Mouse (Mus musculus): ENCODE measurements around the gene Lsm6.

Lsm6 gene

GRCm38 (mm10) chr8:78820673-78821310, at the start of gene Lsm6:
Gene Lsm6 (minus strand): TSS chr8:78821140.
- DNase-seq (ENCODE audit: low spot score), result peak; percentile 98

GRCm38 (mm10) chr8:78867036-78867435, 46.1 kb upstream of the Lsm6 start:
- no peak for DNase-seq (ENCODE audit: low spot score)

GRCm38 (mm10) chr8:78863001-78863400, 42.1 kb upstream of the Lsm6 start:
- DNase-seq (ENCODE audit: low spot score), result no peak

GRCm38 (mm10) chr8:78862046-78862445, 41.1 kb upstream of the Lsm6 start:
- no peak for DNase-seq (ENCODE audit: low spot score)

GRCm38 (mm10) chr8:78860789-78861188, 39.8 kb upstream of the Lsm6 start:
- DNase-seq (ENCODE audit: low spot score), result peak; percentile 17

- DNase-seq (ENCODE audit: low spot score), result no peak
Observed at GRCm38 (mm10) chr8:78857421-78857820, 36.5 kb upstream of the Lsm6 start.

- no peak for DNase-seq (ENCODE audit: low spot score)
Observed at GRCm38 (mm10) chr8:78852279-78852678, 31.3 kb upstream of the Lsm6 start.

- DNase-seq (ENCODE audit: low spot score), result no peak
Observed at GRCm38 (mm10) chr8:78847240-78847639, 26.3 kb upstream of the Lsm6 start.

GRCm38 (mm10) chr8:78844559-78844958, 23.6 kb upstream of the Lsm6 start:
- no peak for DNase-seq (ENCODE audit: low spot score)

- DNase-seq (ENCODE audit: low spot score), result no peak
Observed at GRCm38 (mm10) chr8:78838656-78839413, 17.9 kb upstream of the Lsm6 start.

- no peak for DNase-seq (ENCODE audit: low spot score)
Observed at GRCm38 (mm10) chr8:78836091-78836490, 15.2 kb upstream of the Lsm6 start.

GRCm38 (mm10) chr8:78828414-78828813, 7.5 kb upstream of the Lsm6 start:
- no peak for DNase-seq (ENCODE audit: low spot score)

GRCm38 (mm10) chr8:78824515-78824914, 3.6 kb upstream of the Lsm6 start:
- no peak for DNase-seq (ENCODE audit: low spot score)

- DNase-seq (ENCODE audit: low spot score), result peak; percentile 13
Observed at GRCm38 (mm10) chr8:78819973-78820372, 967 bp downstream of the Lsm6 start.

- DNase-seq (ENCODE audit: low spot score), result no peak
Observed at GRCm38 (mm10) chr8:78814743-78815142, 6.2 kb downstream of the Lsm6 start.

GRCm38 (mm10) chr8:78813021-78813420, 7.9 kb downstream of the Lsm6 start:
- DNase-seq (ENCODE audit: low spot score), result no peak

GRCm38 (mm10) chr8:78812446-78812845, 8.5 kb downstream of the Lsm6 start:
- no peak for DNase-seq (ENCODE audit: low spot score)

- DNase-seq (ENCODE audit: low spot score), result no peak
Observed at GRCm38 (mm10) chr8:78811748-78812147, 9.2 kb downstream of the Lsm6 start.

- no peak for DNase-seq (ENCODE audit: low spot score)
Observed at GRCm38 (mm10) chr8:78810207-78810675, 10.7 kb downstream of the Lsm6 start.

- no peak for DNase-seq (ENCODE audit: low spot score)
Observed at GRCm38 (mm10) chr8:78809454-78810206, 11.3 kb downstream of the Lsm6 start.

GRCm38 (mm10) chr8:78808888-78809287, 12.1 kb downstream of the Lsm6 start:
- DNase-seq (ENCODE audit: low spot score), result no peak

GRCm38 (mm10) chr8:78808439-78808838, 12.5 kb downstream of the Lsm6 start:
- DNase-seq (ENCODE audit: low spot score), result no peak

- DNase-seq (ENCODE audit: low spot score), result no peak
Observed at GRCm38 (mm10) chr8:78807283-78807682, 13.7 kb downstream of the Lsm6 start.

Data from embryo, embryonic 10.5 days (tissue).